ENCODE assay signal across 8 mouse cellular contexts in genomic region chr2:30718741-30719381, GRCm38 (mm10).
DNase-seq lines count a peak whose midpoint lies in the region; ATAC-seq and TF ChIP-seq lines count a peak whose summit lies in the region.

No protein-coding gene starts in this region.

- H3K9ac ChIP-seq in heart, adult 2 months (ENCODE audit: low read depth, low read length) = peak overlapping the region; percentile 76
- peak overlapping the region; percentile 68 for H3K9ac ChIP-seq in limb, embryonic 12.5 days (replicated peaks)
- H3K9ac ChIP-seq in midbrain, embryonic 13.5 days (replicated peaks) = peak overlapping the region; percentile 69
- peak overlapping the region; percentile 87 for H3K9ac ChIP-seq in stomach, embryonic 16.5 days (ENCODE audit: low read length)

- H3K79me2 ChIP-seq in heart, adult 2 months (replicated peaks; ENCODE audit: control insufficient read depth, insufficient read depth, low read length) = no peaks in the 10 kb centered on the region

- no peaks in the 10 kb centered on the region for H3K9me3 ChIP-seq in embryonic facial prominence, embryonic 10.5 days
- H3K9me3 ChIP-seq in limb, embryonic 12.5 days = no peaks in the 10 kb centered on the region
- H3K9me3 ChIP-seq in midbrain, embryonic 13.5 days = no peaks in the 10 kb centered on the region
- no peaks in the 10 kb centered on the region for H3K9me3 ChIP-seq in stomach, embryonic 16.5 days (replicated peaks; ENCODE audit: control insufficient read depth, low read length)

- H3K27me3 ChIP-seq in thymus, adult 2 months (ENCODE audit: control insufficient read depth, insufficient read depth, low read length) = peaks cover 2% of the 10 kb centered on the region; the same call in 1 of the 2 replicates
- no peaks in the 10 kb centered on the region for H3K27me3 ChIP-seq in embryonic facial prominence, embryonic 10.5 days (replicated peaks; ENCODE audit: low read depth, poor library complexity, severe bottlenecking)
- no peaks in the 10 kb centered on the region for H3K27me3 ChIP-seq in heart, adult 2 months (ENCODE audit: control insufficient read depth, insufficient read depth, low read length)
- H3K27me3 ChIP-seq in limb, embryonic 12.5 days = no peaks in the 10 kb centered on the region
- H3K27me3 ChIP-seq in midbrain, embryonic 13.5 days = no peaks in the 10 kb centered on the region
- H3K27me3 ChIP-seq in stomach, embryonic 16.5 days (ENCODE audit: control insufficient read depth, insufficient read depth, low read length) = no peaks in the 10 kb centered on the region

- peaks cover 17% of the 10 kb centered on the region for H3K4me1 ChIP-seq in thymus, adult 2 months (replicated peaks; ENCODE audit: control insufficient read depth, insufficient read depth, low read length)
- peaks cover 94% of the 10 kb centered on the region for H3K4me1 ChIP-seq in embryonic facial prominence, embryonic 10.5 days
- H3K4me1 ChIP-seq in heart, adult 2 months (ENCODE audit: control insufficient read depth, insufficient read depth, low read length) = peaks cover 28% of the 10 kb centered on the region
- peaks cover 82% of the 10 kb centered on the region for H3K4me1 ChIP-seq in limb, embryonic 12.5 days (replicated peaks)
- H3K4me1 ChIP-seq in midbrain, embryonic 13.5 days (replicated peaks) = peaks cover 82% of the 10 kb centered on the region
- peaks cover 71% of the 10 kb centered on the region for H3K4me1 ChIP-seq in stomach, embryonic 16.5 days (ENCODE audit: control insufficient read depth, insufficient read depth, low read length)

- intact Hi-C loops in heart, adult 2 months (cut with DNase I) = loop anchor here (1.0 to 10.0 kb wide), 4 partner anchors 42 to 247 kb away; partner anchors contain the start of gene Cstad

- 1% methylated on average over 29 of the region's 29 CpGs for WGBS in thymus, adult 2 months
- WGBS in embryonic facial prominence, embryonic 10.5 days = under 1% methylated on average over 29 of the region's 29 CpGs
- WGBS in heart, adult 2 months = under 1% methylated on average over 29 of the region's 29 CpGs
- under 1% methylated on average over 29 of the region's 29 CpGs for WGBS in limb, embryonic 12.5 days
- WGBS in midbrain, embryonic 13.5 days = under 1% methylated on average over 29 of the region's 29 CpGs
- under 1% methylated on average over 29 of the region's 29 CpGs for WGBS in stomach, embryonic 16.5 days

- TF ChIP-seq EP300 in heart, adult 2 months (IDR thresholded peaks at IDR 0.05; ENCODE audit: insufficient read depth, low read depth, low read length) = no peak

- no peaks in the 10 kb centered on the region for H3K36me3 ChIP-seq in thymus, adult 2 months (ENCODE audit: control insufficient read depth, insufficient read depth, low read length)
- no peaks in the 10 kb centered on the region for H3K36me3 ChIP-seq in embryonic facial prominence, embryonic 10.5 days (replicated peaks)
- H3K36me3 ChIP-seq in heart, adult 2 months (ENCODE audit: control insufficient read depth, insufficient read depth, low read length) = no peaks in the 10 kb centered on the region
- H3K36me3 ChIP-seq in limb, embryonic 12.5 days = no peaks in the 10 kb centered on the region
- no peaks in the 10 kb centered on the region for H3K36me3 ChIP-seq in midbrain, embryonic 13.5 days
- H3K36me3 ChIP-seq in stomach, embryonic 16.5 days (ENCODE audit: control insufficient read depth, insufficient read depth, low read length) = no peaks in the 10 kb centered on the region

- DNase-seq in thymus, adult 2 months = peak; percentile 52
- no peak for DNase-seq in thymus, adult 18-20 months
- DNase-seq in embryonic facial prominence, embryonic 10.5 days (ENCODE audit: low spot score) = peak; percentile 97
- DNase-seq in heart, adult 2 months = peak; percentile 85 to 88
- peak; percentile 90 for DNase-seq in kidney, adult 18-20 months

- ATAC-seq in limb, embryonic 12.5 days (ENCODE audit: insufficient number of reproducible peaks, insufficient read depth, low FRiP score, low TSS enrichment, low read depth) = peak; percentile 21; the same call in 1 of the 2 replicates
- ATAC-seq in midbrain, embryonic 13.5 days = peak; percentile 48
- ATAC-seq in stomach, embryonic 16.5 days (ENCODE audit: insufficient read depth, low FRiP score) = peak; percentile 77

- TF ChIP-seq POLR2A in thymus, adult 2 months (IDR thresholded peaks at IDR 0.05; ENCODE audit: control insufficient read depth, extremely low read depth, insufficient read depth, low read length, poor library complexity) = no peak
- TF ChIP-seq POLR2A in heart, adult 2 months (IDR thresholded peaks at IDR 0.05; ENCODE audit: insufficient read depth, low read depth, low read length) = peak; percentile 66; the same call in 1 of the 2 replicates

- H3K4me2 ChIP-seq in limb, embryonic 12.5 days = peak overlapping the region; percentile 68
- H3K4me2 ChIP-seq in midbrain, embryonic 13.5 days (replicated peaks) = peak overlapping the region; percentile 52
- H3K4me2 ChIP-seq in stomach, embryonic 16.5 days (ENCODE audit: low read depth, low read length) = peak overlapping the region; percentile 78

- peak overlapping the region; percentile 7 for H3K4me3 ChIP-seq in thymus, adult 2 months (ENCODE audit: control insufficient read depth, insufficient read depth, low read length)
- peak overlapping the region; percentile 55 for H3K4me3 ChIP-seq in embryonic facial prominence, embryonic 10.5 days
- H3K4me3 ChIP-seq in heart, adult 2 months = peak overlapping the region; percentile 57
- peak overlapping the region; percentile 31 for H3K4me3 ChIP-seq in limb, embryonic 12.5 days (replicated peaks)
- H3K4me3 ChIP-seq in midbrain, embryonic 13.5 days (replicated peaks) = peak overlapping the region; percentile 24
- H3K4me3 ChIP-seq in stomach, embryonic 16.5 days (replicated peaks; ENCODE audit: low read length) = peak overlapping the region; percentile 47

- no peak for TF ChIP-seq CTCF in thymus, adult 2 months (IDR thresholded peaks at IDR 0.05; ENCODE audit: borderline replicate concordance, control insufficient read depth, extremely low read depth, insufficient read depth, low read length, poor library complexity)
- no peak for TF ChIP-seq CTCF in heart, adult 2 months (IDR thresholded peaks at IDR 0.05)

- H3K27ac ChIP-seq in thymus, adult 2 months (ENCODE audit: control insufficient read depth, insufficient read depth, low read length) = no peak overlapping the region
- H3K27ac ChIP-seq in embryonic facial prominence, embryonic 10.5 days (replicated peaks) = peak overlapping the region; percentile 99
- H3K27ac ChIP-seq in heart, adult 2 months = peak overlapping the region; percentile 98
- peak overlapping the region; percentile 99 for H3K27ac ChIP-seq in limb, embryonic 12.5 days
- H3K27ac ChIP-seq in midbrain, embryonic 13.5 days = peak overlapping the region; percentile 100
- peak overlapping the region; percentile 100 for H3K27ac ChIP-seq in stomach, embryonic 16.5 days (ENCODE audit: low read length)

Comparison
In these comparisons a context has a peak if more than half of its experiments do, and no peak if none do; other contexts are left out.
1. DNase-seq: peak in thymus, adult 2 months (single experiment), embryonic facial prominence, embryonic 10.5 days (single experiment), heart, adult 2 months (2 of 2) and kidney, adult 18-20 months (single experiment); none in thymus, adult 18-20 months (0 of 2).
2. H3K4me3 ChIP-seq: peak in every context shown above with its lines; median percentile 57 in heart, adult 2 months; 55 in embryonic facial prominence, embryonic 10.5 days; 47 in stomach, embryonic 16.5 days; 31 in limb, embryonic 12.5 days; 24 in midbrain, embryonic 13.5 days; 7 in thymus, adult 2 months.
3. ATAC-seq: peak in every context shown above with its lines; median percentile 77 in stomach, embryonic 16.5 days; 48 in midbrain, embryonic 13.5 days; 21 in limb, embryonic 12.5 days.
4. Peak in every context shown above with its lines, with median percentiles within 50 percentile points of each other: H3K9ac ChIP-seq and H3K4me2 ChIP-seq.